Mouse (Mus musculus) embryonic facial prominence, embryonic 13.5 days (tissue): ENCODE data around the gene Sox5. TPM values are rescaled to one million over a fixed set of nuclear protein-coding genes. Genes with fewer than 3 reads are reported as not detected.

Experiments used
- ATAC-seq: fragments of 200-750 bp; cut with Nextera tagmentation; 2 replicates; pipeline ENCODE4 v1.8.0; 2017; ENCODE audit warnings: low read depth; ENCODE audit not compliant: insufficient number of reproducible peaks, insufficient read depth, low FRiP score, low TSS enrichment
- H3K27ac ChIP-seq: fragments of 300-500 bp; sonication (generic); 2 replicates; pipeline ENCODE4 v1.5.1; 2015; ENCODE audit warnings: moderate library complexity, mild to moderate bottlenecking, inconsistent platforms
- H3K27me3 ChIP-seq: fragments of 300-500 bp; sonication (generic); 2 replicates; pipeline ENCODE4 v1.6.1; 2015; ENCODE audit warnings: mild to moderate bottlenecking, inconsistent platforms
- H3K36me3 ChIP-seq: fragments of 300-500 bp; sonication (generic); 2 replicates; pipeline ENCODE4 v1.6.1; 2015; ENCODE audit warnings: mild to moderate bottlenecking, inconsistent platforms
- H3K4me1 ChIP-seq: fragments of 300-500 bp; sonication (generic); 2 replicates; pipeline ENCODE4 v1.6.1; 2015; ENCODE audit warnings: inconsistent platforms
- H3K4me2 ChIP-seq: fragments of 300-500 bp; sonication (generic); 2 replicates; pipeline ENCODE4 v1.6.1; 2015; ENCODE audit warnings: moderate library complexity, mild to moderate bottlenecking, inconsistent platforms
- H3K4me3 ChIP-seq: fragments of 300-500 bp; sonication (generic); 2 replicates; pipeline ENCODE4 v1.5.1; 2015; ENCODE audit warnings: mild to moderate bottlenecking, inconsistent platforms
- H3K9ac ChIP-seq: fragments of 300-500 bp; sonication (generic); 2 replicates; pipeline ENCODE4 v1.6.1; 2015; ENCODE audit warnings: mild to moderate bottlenecking, inconsistent platforms
- H3K9me3 ChIP-seq: fragments of 300-500 bp; sonication (generic); 2 replicates; pipeline ENCODE4 v1.6.1; 2016; ENCODE audit warnings: inconsistent platforms
- WGBS: fragments of 180-500 bp; shearing (Covaris S2); methylation state at CpG from one replicate; pipeline ENCODE4 v1.1.7; 2015; ENCODE audit warnings: mixed read lengths; 5-methylcytosine and 5-hydroxymethylcytosine counted together
- polyA plus RNA-seq: library from polyadenylated mRNA; unstranded; fragments of >200 nt; fragmentation: Nextera tagmentation; extraction: Ambion mirVana; gene quantifications from 2 replicates; pipeline ENCODE4 v1.2.1, GENCODE M21; 2015

The Sox5 gene
- polyA plus RNA-seq, 1 experiment from 2014 or later, result 55.6 TPM

DNA sequence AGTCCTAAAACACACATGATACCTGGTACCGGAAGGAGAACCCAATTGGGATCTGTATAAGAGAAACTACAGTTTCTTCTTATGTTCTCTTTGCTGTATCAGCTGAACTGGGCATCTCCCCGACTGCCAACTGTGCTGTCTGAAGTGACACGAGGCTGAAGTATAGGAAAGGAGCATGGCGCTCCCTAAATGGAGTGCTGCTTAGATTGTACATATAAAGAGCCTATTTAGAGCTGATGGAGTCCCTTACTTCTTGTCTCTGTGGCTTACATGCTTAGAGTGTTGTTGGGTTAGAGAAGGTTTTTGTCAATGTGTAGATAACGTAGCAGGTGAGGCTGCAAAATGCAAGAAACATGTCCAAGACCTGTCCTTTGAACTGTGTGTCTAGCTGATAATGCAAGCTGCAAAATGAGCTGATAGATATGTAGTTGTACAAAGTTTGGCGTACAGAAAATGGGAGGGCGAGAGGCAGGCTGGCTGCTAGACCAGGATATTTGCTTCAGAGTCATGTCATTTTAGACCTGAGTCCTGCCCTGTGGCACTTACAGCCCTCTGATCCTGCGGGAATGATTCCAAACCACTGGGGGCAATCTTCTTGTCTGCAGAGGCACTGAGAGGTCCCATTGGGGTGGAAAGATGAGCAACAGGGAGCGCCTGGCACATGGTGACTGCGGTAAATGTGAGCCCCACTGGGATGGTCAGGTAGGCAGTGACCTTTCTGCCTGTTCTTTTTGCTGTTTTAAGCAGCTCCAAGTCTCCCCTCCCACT is 937.7 kb downstream of the Sox5 start:
- no peaks in the 10 kb centered on the region for H3K36me3 ChIP-seq
- H3K9ac ChIP-seq, result no peak overlapping the region
- no peak overlapping the region for H3K27ac ChIP-seq
- H3K27me3 ChIP-seq, result peaks cover 72% of the 10 kb centered on the region
- H3K4me1 ChIP-seq, result no peaks in the 10 kb centered on the region
- H3K4me3 ChIP-seq, result no peak overlapping the region
- 85% methylated on average over 10 of the region's 10 CpGs for WGBS
- no peak overlapping the region for H3K4me2 ChIP-seq
- no peaks in the 10 kb centered on the region for H3K9me3 ChIP-seq
- no peak for ATAC-seq

DNA sequence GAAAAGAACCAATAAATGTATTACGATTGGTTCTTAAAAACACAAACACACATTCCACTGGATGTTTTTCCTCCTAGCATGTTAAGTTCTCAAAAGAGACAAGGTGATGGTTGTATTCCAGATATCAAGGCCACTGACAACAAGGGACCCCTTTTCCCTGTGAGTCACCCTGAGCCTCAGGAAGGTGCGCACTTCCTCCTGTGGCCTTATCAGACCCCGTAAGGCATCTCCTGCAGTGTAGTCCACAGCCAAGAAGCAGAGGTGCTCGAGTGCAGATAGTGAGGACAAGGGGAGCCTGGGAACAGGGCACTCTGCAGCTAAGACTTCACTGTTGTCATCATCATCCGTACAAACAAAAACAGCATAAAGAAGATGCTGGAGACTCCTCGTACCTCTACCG is 939.8 kb downstream of the Sox5 start:
- no peak for ATAC-seq
- 85% methylated on average over 7 of the region's 7 CpGs for WGBS
- H3K27ac ChIP-seq, result no peak overlapping the region
- no peak overlapping the region for H3K4me2 ChIP-seq
- H3K27me3 ChIP-seq, result peaks cover 73% of the 10 kb centered on the region
- no peak overlapping the region for H3K9ac ChIP-seq
- H3K4me3 ChIP-seq, result no peak overlapping the region
- no peaks in the 10 kb centered on the region for H3K4me1 ChIP-seq
- H3K36me3 ChIP-seq, result no peaks in the 10 kb centered on the region
- no peaks in the 10 kb centered on the region for H3K9me3 ChIP-seq

DNA sequence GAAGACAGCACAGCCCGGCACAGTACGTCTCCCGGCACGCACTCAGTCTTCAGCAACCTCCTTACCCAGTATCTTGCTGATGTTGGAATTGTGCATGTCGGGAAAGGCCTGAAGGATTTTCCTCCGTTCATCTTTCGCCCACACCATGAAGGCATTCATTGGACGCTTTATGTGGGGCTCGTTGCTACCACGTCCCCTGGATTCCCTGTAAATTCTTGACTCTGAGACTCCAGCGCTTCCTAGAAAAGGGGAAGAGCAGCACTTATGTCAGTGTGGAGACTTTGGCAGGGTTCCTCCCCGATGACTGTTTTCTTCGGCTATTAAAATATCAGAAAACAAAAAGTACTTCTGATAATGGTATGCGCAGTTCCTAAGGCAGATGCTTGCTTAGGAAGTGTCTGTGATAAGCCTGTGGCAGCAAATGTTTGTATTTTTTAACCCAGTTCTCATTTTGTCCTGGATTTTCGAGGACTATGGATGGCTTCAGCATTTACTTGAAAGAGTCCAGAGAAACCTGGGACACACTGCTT is 940.6 kb downstream of the Sox5 start:
- Histone ChIP-seq H3K4me2 (no peak overlapping the region), H3K4me3 (no peak overlapping the region), H3K36me3 (no peaks in the 10 kb centered on the region), H3K27ac (no peak overlapping the region), H3K9me3 (no peaks in the 10 kb centered on the region), H3K27me3 (peaks cover 76% of the 10 kb centered on the region), H3K9ac (no peak overlapping the region), H3K4me1 (no peaks in the 10 kb centered on the region)
- ATAC-seq, result no peak
- WGBS, result 93% methylated on average over 15 of the region's 15 CpGs

DNA sequence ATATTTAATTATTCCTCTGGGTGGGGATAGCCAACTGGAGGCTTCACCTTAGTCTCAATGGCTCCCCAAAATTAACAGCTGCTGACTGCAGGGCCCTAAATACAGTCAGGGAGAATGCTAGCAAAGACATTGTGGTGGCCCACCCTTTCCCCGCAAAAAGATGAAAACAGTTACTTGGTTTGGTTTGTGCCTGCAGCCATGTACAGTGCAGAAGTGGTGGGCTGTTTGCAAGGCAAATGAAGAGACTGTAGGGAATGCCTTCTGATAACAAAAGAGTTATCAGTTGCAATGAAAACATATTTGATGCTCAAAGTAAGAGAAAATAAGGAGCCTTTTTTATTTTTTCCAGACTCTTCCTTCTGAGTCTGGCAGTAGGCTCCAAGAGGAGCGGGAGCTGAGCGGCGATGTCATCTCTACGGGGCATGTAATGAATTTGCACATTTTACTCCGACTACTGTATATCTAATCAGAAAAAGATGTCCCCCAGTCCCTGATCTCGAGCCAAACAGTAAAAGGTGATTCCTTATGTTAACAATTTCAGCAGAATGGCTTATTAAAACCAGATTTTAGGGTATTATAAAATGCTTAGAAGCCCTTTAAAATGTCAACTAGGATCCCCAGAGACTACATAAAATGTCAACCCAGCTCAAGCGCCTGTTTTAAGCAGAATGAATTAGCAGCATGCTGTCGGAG is 943.2 kb downstream of the Sox5 start:
- H3K9me3 ChIP-seq, result no peaks in the 10 kb centered on the region
- H3K4me2 ChIP-seq, result no peak overlapping the region
- H3K4me3 ChIP-seq, result no peak overlapping the region
- H3K27ac ChIP-seq, result no peak overlapping the region; the same call in 1 of the 2 replicates
- no peak for ATAC-seq
- no peaks in the 10 kb centered on the region for H3K4me1 ChIP-seq
- WGBS, result 29% methylated on average over 9 of the region's 9 CpGs
- no peak overlapping the region for H3K9ac ChIP-seq
- peaks cover 77% of the 10 kb centered on the region for H3K27me3 ChIP-seq
- peaks cover 9% of the 10 kb centered on the region; the same call in 1 of the 2 replicates for H3K36me3 ChIP-seq

DNA sequence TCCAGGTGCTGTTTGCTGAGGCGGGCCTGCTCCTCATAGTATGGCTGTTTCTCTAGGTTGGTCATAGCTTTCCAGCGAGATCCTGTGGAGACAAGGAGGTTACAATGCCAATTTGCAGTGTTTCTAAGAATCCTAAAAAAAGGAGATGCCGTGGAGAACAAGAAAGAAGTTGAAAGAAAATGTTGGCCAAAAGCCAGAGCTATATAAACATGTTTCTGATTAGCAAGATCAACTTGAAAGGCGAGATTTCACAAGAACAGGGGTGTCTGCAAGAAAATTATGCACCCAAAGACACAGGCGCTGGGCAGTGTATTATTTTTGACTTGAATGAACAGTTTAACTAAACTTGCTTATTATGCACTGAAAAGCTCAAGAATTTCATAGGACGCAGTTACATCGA is 946.4 kb downstream of the Sox5 start:
- no peak overlapping the region for H3K27ac ChIP-seq
- H3K9ac ChIP-seq, result no peak overlapping the region
- 53% methylated on average over 7 of the region's 7 CpGs for WGBS
- H3K4me2 ChIP-seq, result no peak overlapping the region
- H3K4me1 ChIP-seq, result peaks cover 6% of the 10 kb centered on the region; the same call in 1 of the 2 replicates
- no peaks in the 10 kb centered on the region for H3K9me3 ChIP-seq
- no peak overlapping the region for H3K4me3 ChIP-seq
- ATAC-seq, result no peak
- H3K36me3 ChIP-seq, result peaks cover 9% of the 10 kb centered on the region; the same call in 1 of the 2 replicates
- peaks cover 63% of the 10 kb centered on the region for H3K27me3 ChIP-seq

DNA sequence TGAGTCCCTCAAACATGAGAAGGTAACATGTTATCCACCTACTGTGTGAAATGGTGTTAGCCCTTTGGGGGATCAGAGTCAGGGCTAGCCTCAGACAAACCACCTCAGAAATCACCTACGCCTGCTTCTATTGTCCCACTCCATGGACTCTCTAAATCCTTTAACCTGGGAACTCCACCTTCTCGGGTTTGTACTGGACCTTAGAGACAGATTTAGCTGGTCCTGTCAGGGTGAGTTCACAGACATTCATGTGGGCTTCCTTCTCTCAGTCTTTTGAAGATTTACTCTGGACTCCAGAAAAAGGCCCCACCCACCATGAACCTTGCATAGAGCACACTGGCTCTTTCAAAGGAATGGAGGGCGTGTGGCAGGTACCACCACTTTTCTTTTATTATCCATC is 947.8 kb downstream of the Sox5 start:
- Histone ChIP-seq H3K27ac (no peak overlapping the region), H3K4me3 (no peak overlapping the region), H3K4me1 (peaks cover 6% of the 10 kb centered on the region; the same call in 1 of the 2 replicates), H3K27me3 (peaks cover 57% of the 10 kb centered on the region), H3K36me3 (peaks cover 9% of the 10 kb centered on the region; the same call in 1 of the 2 replicates), H3K9ac (no peak overlapping the region), H3K9me3 (no peaks in the 10 kb centered on the region), H3K4me2 (no peak overlapping the region)
- no peak for ATAC-seq
- 95% methylated on average over 3 of the region's 3 CpGs for WGBS

DNA sequence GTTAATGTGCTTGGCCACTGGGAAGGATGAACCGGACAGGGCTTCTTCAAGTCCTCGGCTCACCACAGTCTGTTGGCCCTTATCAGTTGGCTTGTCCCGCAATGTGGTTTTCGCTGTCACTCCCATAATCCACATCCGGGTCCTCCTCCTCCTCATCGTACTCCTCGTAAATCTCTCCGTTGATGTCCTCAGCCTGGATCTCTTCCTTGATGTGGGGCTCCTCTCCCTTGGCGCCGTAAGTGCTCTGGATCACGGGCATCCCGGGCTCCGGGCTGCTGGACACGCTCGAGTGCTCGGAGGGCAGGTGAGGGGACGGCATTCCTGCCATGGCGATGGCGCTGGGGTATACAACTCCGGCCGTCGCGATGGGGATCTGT is 948.6 kb downstream of the Sox5 start:
- Histone ChIP-seq H3K4me2 (no peak overlapping the region), H3K36me3 (peaks cover 9% of the 10 kb centered on the region; the same call in 1 of the 2 replicates), H3K27ac (no peak overlapping the region), H3K9ac (no peak overlapping the region), H3K27me3 (peaks cover 54% of the 10 kb centered on the region), H3K4me3 (no peak overlapping the region), H3K4me1 (peaks cover 6% of the 10 kb centered on the region; the same call in 1 of the 2 replicates), H3K9me3 (no peaks in the 10 kb centered on the region)
- 94% methylated on average over 23 of the region's 23 CpGs for WGBS
- ATAC-seq, result no peak

DNA sequence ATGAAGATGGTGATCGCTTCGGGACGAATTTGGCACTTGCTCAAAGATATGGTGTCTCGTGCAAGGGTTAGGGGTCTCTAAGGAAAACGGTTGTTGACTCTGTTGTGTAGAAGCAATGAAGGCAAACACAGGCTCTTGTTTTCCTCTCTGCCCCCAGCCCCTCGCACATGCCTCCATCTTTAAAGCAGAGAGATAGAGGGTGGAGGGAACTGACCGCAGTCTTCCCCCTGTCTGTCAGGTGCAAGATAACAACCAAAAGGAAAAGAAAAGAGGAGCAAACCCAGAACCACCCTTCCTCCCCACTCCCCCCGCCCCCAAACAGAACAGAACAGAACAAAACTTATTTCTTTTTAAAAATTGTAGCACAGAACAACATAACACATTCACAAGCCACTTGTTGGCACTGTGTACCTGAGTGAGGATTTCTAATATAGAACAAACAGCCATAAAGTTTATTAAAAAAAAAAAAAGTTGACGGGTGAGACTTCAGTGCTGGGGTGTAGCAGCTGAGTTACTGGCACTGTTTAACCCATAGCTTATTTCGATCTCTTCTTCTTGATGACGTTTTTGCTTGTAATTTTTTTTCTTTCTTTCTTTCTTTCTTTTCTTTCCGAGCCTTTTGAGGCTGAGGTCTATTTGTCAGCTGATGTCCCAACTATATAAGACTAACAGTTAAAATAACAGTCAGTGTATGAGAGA is 949.1 kb downstream of the Sox5 start:
- Histone ChIP-seq H3K4me2 (no peak overlapping the region), H3K4me3 (no peak overlapping the region), H3K4me1 (peaks cover 6% of the 10 kb centered on the region; the same call in 1 of the 2 replicates), H3K27me3 (peaks cover 49% of the 10 kb centered on the region), H3K9ac (no peak overlapping the region), H3K36me3 (peaks cover 9% of the 10 kb centered on the region; the same call in 1 of the 2 replicates), H3K9me3 (no peaks in the 10 kb centered on the region), H3K27ac (no peak overlapping the region)
- ATAC-seq, result no peak
- 91% methylated on average over 12 of the region's 12 CpGs for WGBS

DNA sequence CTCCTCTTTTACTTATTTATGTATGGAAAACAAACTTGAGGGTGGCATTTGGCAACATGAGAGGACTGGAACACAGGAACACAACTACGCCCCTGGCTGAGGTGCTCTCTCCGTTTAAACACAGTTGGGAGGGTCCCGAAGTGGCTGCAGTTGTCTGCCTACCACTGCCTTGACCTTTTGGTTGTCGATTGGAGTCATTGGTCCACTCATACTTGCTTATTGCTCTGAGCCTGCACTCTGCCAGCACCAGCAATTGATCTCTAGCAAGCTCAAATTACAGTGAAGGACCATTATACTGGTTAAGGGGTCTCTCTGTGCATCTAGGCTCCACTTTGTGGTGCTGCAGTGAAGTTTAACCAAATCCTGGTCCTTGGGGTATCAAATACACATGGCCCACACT is 950.5 kb downstream of the Sox5 start:
- H3K4me1 ChIP-seq, result peaks cover 6% of the 10 kb centered on the region; the same call in 1 of the 2 replicates
- H3K9me3 ChIP-seq, result no peaks in the 10 kb centered on the region
- H3K27me3 ChIP-seq, result peaks cover 39% of the 10 kb centered on the region
- no peak overlapping the region for H3K4me2 ChIP-seq
- H3K27ac ChIP-seq, result no peak overlapping the region
- no peak overlapping the region for H3K4me3 ChIP-seq
- peaks cover 9% of the 10 kb centered on the region; the same call in 1 of the 2 replicates for H3K36me3 ChIP-seq
- no peak for ATAC-seq
- WGBS, result 60% methylated on average over 4 of the region's 4 CpGs
- no peak overlapping the region for H3K9ac ChIP-seq

DNA sequence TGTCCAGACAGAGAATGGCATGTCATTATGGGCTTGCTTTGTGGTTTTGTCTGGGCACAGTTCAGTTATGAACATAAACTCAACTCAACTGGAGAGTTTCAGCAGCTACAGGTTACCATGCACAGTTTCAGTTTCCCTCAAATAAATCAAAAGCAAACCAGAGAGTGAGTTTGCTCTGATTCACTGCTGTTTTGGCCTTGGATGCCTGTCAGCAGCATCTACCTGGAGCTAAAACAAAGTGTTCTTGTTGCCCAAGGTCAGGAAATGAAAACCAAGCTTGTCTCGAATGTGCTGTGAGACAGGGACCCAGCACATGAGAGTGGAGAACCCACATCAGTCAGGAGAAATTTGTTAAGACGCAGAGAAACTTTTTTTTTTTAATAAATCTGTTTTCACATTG is 951.6 kb downstream of the Sox5 start:
- H3K27ac ChIP-seq, result no peak overlapping the region
- H3K4me3 ChIP-seq, result no peak overlapping the region
- H3K4me1 ChIP-seq, result peaks cover 6% of the 10 kb centered on the region; the same call in 1 of the 2 replicates
- H3K4me2 ChIP-seq, result no peak overlapping the region
- ATAC-seq, result no peak
- H3K36me3 ChIP-seq, result peaks cover 9% of the 10 kb centered on the region; the same call in 1 of the 2 replicates
- H3K9ac ChIP-seq, result no peak overlapping the region
- peaks cover 34% of the 10 kb centered on the region for H3K27me3 ChIP-seq
- H3K9me3 ChIP-seq, result no peaks in the 10 kb centered on the region
- 48% methylated on average over 2 of the region's 2 CpGs for WGBS

DNA sequence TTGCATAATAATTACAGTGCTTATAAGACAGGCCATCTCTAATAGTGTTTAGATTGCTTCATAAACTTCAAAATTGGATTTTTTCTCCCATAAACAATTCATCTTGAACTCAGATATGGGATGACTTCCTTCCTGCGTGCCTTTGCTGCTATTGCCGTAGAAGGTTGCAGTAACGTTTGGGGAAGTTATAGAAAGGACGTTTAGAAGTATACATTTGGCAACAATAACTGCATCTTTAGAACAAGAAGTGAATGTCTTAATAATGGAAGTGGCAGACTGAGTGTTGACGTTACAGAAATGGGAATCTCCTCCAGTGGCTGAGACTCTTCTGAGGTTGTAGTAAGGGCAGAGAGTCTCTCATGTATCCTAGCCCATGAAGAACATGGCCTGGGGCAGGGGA is 955.0 kb downstream of the Sox5 start:
- Histone ChIP-seq H3K36me3 (no peaks in the 10 kb centered on the region), H3K27ac (no peak overlapping the region), H3K9ac (no peak overlapping the region), H3K4me3 (no peak overlapping the region), H3K4me2 (no peak overlapping the region), H3K9me3 (no peaks in the 10 kb centered on the region), H3K27me3 (peaks cover 9% of the 10 kb centered on the region), H3K4me1 (peaks cover 6% of the 10 kb centered on the region; the same call in 1 of the 2 replicates)
- 81% methylated on average over 5 of the region's 5 CpGs for WGBS
- no peak for ATAC-seq
